Mouse (Mus musculus) lung, embryonic 14.5 days (tissue): ENCODE results near the gene Rnaset2a. TPM values are rescaled to one million over a fixed set of nuclear protein-coding genes. Genes with fewer than 3 reads are reported as not detected.
"Not testable (repeated sequence)": the region's sequence is repeated elsewhere in the genome, so short reads cannot be mapped to it uniquely, and the experiment has no call there.

ENCODE experiments used
- ATAC-seq: fragments of 200-750 bp; cut with Nextera tagmentation; 2 replicates; pipeline ENCODE4 v1.8.0; 2017; ENCODE audit warnings: mild to moderate bottlenecking, moderate TSS enrichment, moderate library complexity; ENCODE audit not compliant: insufficient read depth
- DNase-seq: peaks from one replicate; pipeline ENCODE4 v3.0.0-alpha.2; 2015
- H3K27ac ChIP-seq: fragments of 300-500 bp; sonication (generic); 2 replicates; pipeline ENCODE4 v1.5.1; 2014; ENCODE audit warnings: low read depth, mild to moderate bottlenecking, moderate library complexity
- H3K27me3 ChIP-seq: fragments of 300-500 bp; sonication (generic); 2 replicates; pipeline ENCODE4 v1.6.1; 2014; ENCODE audit warnings: low read length, control low read depth; ENCODE audit not compliant: insufficient read depth
- H3K36me3 ChIP-seq: fragments of 300-500 bp; sonication (generic); 2 replicates; pipeline ENCODE4 v1.6.1; 2014; ENCODE audit warnings: control low read depth; ENCODE audit not compliant: insufficient read depth
- H3K4me1 ChIP-seq: fragments of 300-500 bp; sonication (generic); 2 replicates; pipeline ENCODE4 v1.6.1; 2014; ENCODE audit warnings: antibody characterized with exemption, control low read depth; ENCODE audit not compliant: insufficient read depth
- H3K4me2 ChIP-seq: fragments of 300-500 bp; sonication (generic); 2 replicates; pipeline ENCODE4 v1.6.1; 2014; ENCODE audit warnings: mild to moderate bottlenecking
- H3K4me3 ChIP-seq: fragments of 300-500 bp; sonication (generic); 2 replicates; pipeline ENCODE4 v1.5.1; 2014; ENCODE audit warnings: low read depth, low read length
- H3K9ac ChIP-seq: fragments of 300-500 bp; sonication (generic); 2 replicates; pipeline ENCODE4 v1.6.1; 2014
- H3K9me3 ChIP-seq: fragments of 300-500 bp; sonication (generic); 2 replicates; pipeline ENCODE4 v1.6.1; 2016; ENCODE audit warnings: low read depth, low read length, control low read depth
- CTCF ChIP-seq: IDR thresholded peaks from 2 replicates; pipeline ENCODE4 v1.5.1; 2016; ENCODE audit warnings: antibody characterized with exemption, low read depth
- WGBS: fragments of 180-500 bp; shearing (Covaris S2); extraction: QIAGEN DNeasy Blood & Tissue Kit; methylation state at CpG from one replicate; pipeline ENCODE4 v1.1.7; 2014; 5-methylcytosine and 5-hydroxymethylcytosine counted together
- polyA plus RNA-seq: library from polyadenylated mRNA; unstranded; fragments of >200 nt; fragmentation: Nextera tagmentation; extraction: Ambion mirVana; gene quantifications from 2 replicates; pipeline ENCODE4 v1.2.1, GENCODE M21; 2014

The Rnaset2a gene
- 28.4 and 32.2 TPM in 2 replicates for polyA plus RNA-seq

- WGBS = under 1% methylated on average over 46 of the region's 67 CpGs
- peak; percentile 29 for DNase-seq
- Histone ChIP-seq H3K4me2 (peak within 1 kb of the TSS; percentile 55), H3K4me3 (peak within 1 kb of the TSS; percentile 49), H3K9ac (peak within 1 kb of the TSS; percentile 66)
- H3K27ac ChIP-seq, H3K9me3 ChIP-seq, H3K4me1 ChIP-seq, H3K27me3 ChIP-seq, H3K36me3 ChIP-seq: not testable (repeated sequence)
- peak; percentile 99 for ATAC-seq
Observed at GRCm38 (mm10) chr17:8147439-8148316, at the start of gene Rnaset2a, which contains the start of gene Gm49673. Gene Rnaset2a (minus strand): TSS chr17:8148097. Gene Gm49673 (minus strand): TSS chr17:8147788.

GRCm38 (mm10) chr17:8197652-8198051, 49.8 kb upstream of the Rnaset2a start:
- Histone ChIP-seq H3K9me3 (no peaks in the 10 kb centered on the region), H3K9ac (no peak overlapping the region), H3K27ac (no peak overlapping the region), H3K4me2 (no peak overlapping the region), H3K36me3 (peaks cover 27% of the 10 kb centered on the region), H3K4me1 (no peaks in the 10 kb centered on the region), H3K27me3 (no peaks in the 10 kb centered on the region), H3K4me3 (no peak overlapping the region)
- ATAC-seq (no peak), DNase-seq (peak; percentile 47)
- TF ChIP-seq CTCF = peak; percentile 44
- WGBS = 65% methylated on average over 3 of the region's 3 CpGs

DNA sequence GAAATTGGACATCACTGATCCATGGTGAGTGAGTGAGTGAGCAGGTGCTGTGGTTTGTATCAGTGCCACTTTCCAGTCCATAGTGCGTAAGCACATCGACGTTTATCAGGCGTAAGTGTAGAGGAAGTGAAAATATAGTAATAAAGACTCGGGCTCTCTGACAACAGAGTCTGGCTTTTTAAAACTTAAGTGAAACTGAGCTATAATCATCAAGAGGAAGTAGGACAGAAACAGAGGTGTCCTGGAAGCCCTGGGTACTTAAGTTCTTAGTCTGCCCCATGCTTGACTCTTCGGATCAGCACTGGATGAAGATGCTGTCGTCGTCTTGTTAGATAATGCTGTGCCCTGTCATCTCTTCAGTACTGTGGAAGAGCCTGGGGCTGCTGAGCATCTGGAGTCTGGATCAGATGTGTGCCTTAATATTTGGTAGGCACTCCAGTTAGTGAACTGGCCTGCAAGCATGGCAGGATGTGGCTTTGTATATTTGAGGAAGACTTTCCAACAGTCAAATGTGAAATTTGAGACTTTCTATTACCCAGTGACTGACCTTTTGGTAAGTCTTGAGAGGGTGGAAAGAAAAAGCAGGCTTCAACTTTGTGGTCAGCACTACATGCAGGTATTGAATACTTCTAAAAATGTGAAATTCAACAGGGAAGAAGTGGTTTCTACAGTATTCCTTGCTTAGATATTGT, 47.9 kb upstream of the Rnaset2a start:
- TF ChIP-seq CTCF = no peak
- WGBS = 82% methylated on average over 8 of the region's 8 CpGs
- no peaks in the 10 kb centered on the region for H3K27me3 ChIP-seq
- H3K4me1 ChIP-seq = no peaks in the 10 kb centered on the region
- DNase-seq (no peak), ATAC-seq (no peak)
- H3K36me3 ChIP-seq = peaks cover 40% of the 10 kb centered on the region
- no peak overlapping the region for H3K4me2 ChIP-seq
- H3K4me3 ChIP-seq = no peak overlapping the region
- no peak overlapping the region for H3K27ac ChIP-seq
- H3K9me3 ChIP-seq = no peaks in the 10 kb centered on the region
- no peak overlapping the region for H3K9ac ChIP-seq

DNA sequence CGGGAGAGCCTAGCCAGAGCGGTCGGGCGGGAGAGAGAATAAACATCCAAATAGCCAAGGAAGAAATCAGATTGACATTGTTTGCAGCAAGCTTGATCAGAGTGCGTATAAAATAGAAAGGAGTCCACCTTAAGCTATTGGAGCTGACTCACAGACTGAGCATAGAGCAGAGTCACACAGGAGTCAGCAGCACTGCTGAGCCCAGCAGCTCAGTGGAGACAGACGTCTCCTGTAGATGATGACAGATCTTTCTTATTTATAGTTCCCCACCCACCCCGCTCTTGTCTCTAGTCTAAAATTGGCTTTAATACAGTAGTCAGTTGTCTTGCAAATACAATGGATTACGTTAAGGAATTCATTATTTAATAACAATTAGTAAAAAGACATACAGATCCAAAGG, 45.8 kb upstream of the Rnaset2a start:
- no peak for TF ChIP-seq CTCF
- Histone ChIP-seq H3K9ac (no peak overlapping the region), H3K4me3 (no peak overlapping the region), H3K27ac (no peak overlapping the region), H3K4me1 (no peaks in the 10 kb centered on the region), H3K27me3 (no peaks in the 10 kb centered on the region), H3K9me3 (no peaks in the 10 kb centered on the region), H3K36me3 (peaks cover 61% of the 10 kb centered on the region), H3K4me2 (no peak overlapping the region)
- WGBS = 82% methylated on average over 8 of the region's 8 CpGs
- DNase-seq (no peak), ATAC-seq (no peak)

GRCm38 (mm10) chr17:8184217-8184616, 36.3 kb upstream of the Rnaset2a start:
- Histone ChIP-seq H3K27ac (no peak overlapping the region), H3K36me3 (peaks cover 81% of the 10 kb centered on the region), H3K4me3 (no peak overlapping the region), H3K4me2 (no peak overlapping the region), H3K9ac (no peak overlapping the region), H3K27me3 (no peaks in the 10 kb centered on the region), H3K4me1 (no peaks in the 10 kb centered on the region), H3K9me3 (no peaks in the 10 kb centered on the region)
- ATAC-seq (no peak), DNase-seq (no peak)
- TF ChIP-seq CTCF = no peak
- 67% methylated on average over 7 of the region's 7 CpGs for WGBS

- Histone ChIP-seq H3K27me3 (no peaks in the 10 kb centered on the region), H3K36me3 (peaks cover 78% of the 10 kb centered on the region), H3K9me3 (no peaks in the 10 kb centered on the region), H3K4me3 (no peak overlapping the region), H3K4me2 (no peak overlapping the region), H3K27ac (no peak overlapping the region), H3K9ac (no peak overlapping the region), H3K4me1 (no peaks in the 10 kb centered on the region)
- DNase-seq = no peak
- ATAC-seq = no peak
- 74% methylated on average over 5 of the region's 5 CpGs for WGBS
- TF ChIP-seq CTCF = no peak
Observed at GRCm38 (mm10) chr17:8183815-8184214, 35.9 kb upstream of the Rnaset2a start.

GRCm38 (mm10) chr17:8177090-8177489, 29.2 kb upstream of the Rnaset2a start:
- Histone ChIP-seq H3K27ac (no peak overlapping the region), H3K9ac (no peak overlapping the region), H3K9me3 (no peaks in the 10 kb centered on the region), H3K4me2 (no peak overlapping the region), H3K4me1 (no peaks in the 10 kb centered on the region), H3K4me3 (no peak overlapping the region), H3K36me3 (peaks cover 79% of the 10 kb centered on the region), H3K27me3 (no peaks in the 10 kb centered on the region)
- DNase-seq (no peak), ATAC-seq (no peak)
- WGBS = 92% methylated on average over 5 of the region's 5 CpGs
- TF ChIP-seq CTCF = no peak
